Mouse (Mus musculus) Patski (cell line): Measurements from ENCODE around the gene Scarb1. TPM values are rescaled to one million over a fixed set of nuclear protein-coding genes. Genes with fewer than 3 reads are reported as not detected.

Experiments used
- ATAC-seq: fragments of 100-300 bp; one replicate; pipeline ENCODE4 v1.8.0; 2021
- CTCF ChIA-PET: fragments of 350-600 bp; sonication (Branson Sonifier 250); formaldehyde crosslinking; loops from one replicate; lab custom pipeline; 2022; ENCODE audit warnings: inconsistent platforms; lab: Charles Lee
- POLR2A ChIA-PET: fragments of 350-600 bp; sonication (Branson Sonifier 250); formaldehyde crosslinking; loops from one replicate; lab custom pipeline; 2022; ENCODE audit warnings: antibody characterized with exemption, inconsistent platforms; lab: Charles Lee
- DNase-seq: peaks from one replicate; pipeline ENCODE4 v3.0.0-alpha.2; 2011; ENCODE audit warnings: low read depth, low spot score
- H3K27me3 ChIP-seq: fragments of 371-371 bp; one replicate; pipeline ENCODE4 v1.5.1; 2021
- CTCF ChIP-seq: fragments of 100-300 bp; IDR thresholded peaks from one replicate; pipeline ENCODE4 v1.5.1; 2021
- in situ Hi-C: fragments of 300-500 bp; cut with MboI; formaldehyde crosslinking; loops from 3 replicates; pipeline ENCODE4 v1.11.1; 2018; ENCODE audit warnings: low pct_unique_long_range_greater_than_20kb, mixed read lengths
- polyA plus RNA-seq: library from polyadenylated mRNA; unstranded; gene quantifications from one replicate; pipeline ENCODE4 v1.2.3, GENCODE M21; 2021

Scarb1 gene
- polyA plus RNA-seq, 1 experiment from 2014 or later, result 59.7 TPM

- DNase-seq, result no peak
- no peaks in the 10 kb centered on the region for H3K27me3 ChIP-seq
- ChIA-PET POLR2A (no interaction called here), CTCF (interaction anchor here (1.0 to 2.2 kb wide), 3 partner anchors 9 to 33 kb away, joined by 3 to 5 read pairs (median 5); no protein-coding TSS in a partner anchor)
- no peak for TF ChIP-seq CTCF
- ATAC-seq, result no peak
- in situ Hi-C loops, result no loop called here
Observed at GRCm38 (mm10) chr5:125235398-125235797, 105.5 kb downstream of the Scarb1 start.

DNA sequence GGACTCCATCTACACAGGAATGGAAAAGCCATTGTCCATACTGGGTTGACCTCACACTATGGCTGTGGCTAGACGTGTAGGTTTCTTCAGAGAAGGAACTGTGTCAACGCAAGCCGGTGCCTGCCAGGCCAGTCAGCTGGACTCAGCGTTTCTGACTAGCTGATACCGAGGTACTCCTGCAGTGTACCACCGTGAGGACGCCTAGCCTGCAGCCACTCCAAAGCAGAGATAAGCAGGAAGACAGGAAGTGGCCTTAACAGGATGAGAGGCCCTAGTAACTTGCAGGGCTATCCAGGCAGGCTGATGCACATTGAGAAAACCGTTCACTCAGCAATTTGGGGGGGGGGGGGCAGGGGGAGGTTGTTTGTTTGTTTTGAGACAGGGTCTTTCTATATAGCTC is 106.5 kb downstream of the Scarb1 start:
- no peak for DNase-seq
- no peak for TF ChIP-seq CTCF
- no peaks in the 10 kb centered on the region for H3K27me3 ChIP-seq
- CTCF ChIA-PET, result interaction anchor here (1.0 to 2.2 kb wide), 3 partner anchors 8 to 152 kb away, joined by 3 to 5 read pairs (median 5); no protein-coding TSS in a partner anchor
- ATAC-seq, result no peak
- in situ Hi-C loops, result no loop called here
- POLR2A ChIA-PET, result no interaction called here

GRCm38 (mm10) chr5:125233478-125233877 is 107.4 kb downstream of the Scarb1 start:
- ATAC-seq (no peak), DNase-seq (no peak)
- POLR2A ChIA-PET, result no interaction called here
- no peaks in the 10 kb centered on the region for H3K27me3 ChIP-seq
- in situ Hi-C loops, result no loop called here
- TF ChIP-seq CTCF, result no peak
- CTCF ChIA-PET, result interaction anchor here (0.6 to 0.7 kb wide), 2 partner anchors 10 to 12 kb away, joined by 3 read pairs; no protein-coding TSS in a partner anchor

DNA sequence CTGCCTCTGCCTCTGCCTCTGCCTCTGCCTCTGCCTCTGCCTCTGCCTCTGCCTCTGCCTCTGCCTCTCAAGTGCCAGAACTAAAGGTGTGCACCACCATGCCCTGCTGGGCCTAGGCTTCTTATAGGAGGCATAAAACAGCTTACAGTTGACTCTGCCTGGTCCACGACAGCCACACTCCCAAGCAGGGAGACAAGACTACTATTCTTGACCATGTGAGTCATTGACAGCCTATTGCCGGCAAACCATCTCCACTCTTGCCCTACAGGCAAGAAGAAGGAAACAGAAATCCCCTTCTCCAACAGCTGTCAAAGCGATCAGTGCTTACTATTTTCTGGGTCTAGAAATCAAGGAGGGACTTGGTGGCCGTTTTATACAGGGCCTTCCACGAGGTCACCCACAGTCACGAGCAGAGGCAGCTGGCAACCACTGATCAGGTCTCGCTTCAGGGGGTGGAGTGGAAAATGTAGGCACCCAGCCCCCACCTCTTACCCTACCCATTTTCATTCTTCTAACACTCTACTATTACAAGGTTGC is 108.4 kb downstream of the Scarb1 start:
- in situ Hi-C loops, result no loop called here
- POLR2A ChIA-PET, result interaction anchor here (0.7 kb wide), 1 partner anchor 173 kb away, joined by 3 read pairs; no protein-coding TSS in a partner anchor
- no peak for TF ChIP-seq CTCF
- CTCF ChIA-PET, result no interaction called here
- DNase-seq (no peak), ATAC-seq (no peak)
- no peaks in the 10 kb centered on the region for H3K27me3 ChIP-seq

GRCm38 (mm10) chr5:125230463-125230862 is 110.4 kb downstream of the Scarb1 start:
- no peaks in the 10 kb centered on the region for H3K27me3 ChIP-seq
- ChIA-PET CTCF (no interaction called here), POLR2A (interaction anchor here (0.7 kb wide), 1 partner anchor 51 kb away, joined by 4 read pairs; the partner anchor contains the start of gene Ncor2)
- in situ Hi-C loops, result no loop called here
- TF ChIP-seq CTCF, result no peak
- ATAC-seq, result no peak
- DNase-seq, result no peak

GRCm38 (mm10) chr5:125229097-125229496 is 111.8 kb downstream of the Scarb1 start:
- no peak for TF ChIP-seq CTCF
- POLR2A ChIA-PET, result no interaction called here

GRCm38 (mm10) chr5:125227699-125228098 is 113.2 kb downstream of the Scarb1 start:
- no peaks in the 10 kb centered on the region for H3K27me3 ChIP-seq
- TF ChIP-seq CTCF, result no peak
- in situ Hi-C loops, result no loop called here
- ATAC-seq (no peak), DNase-seq (no peak)
- ChIA-PET CTCF (interaction anchor here (1.0 kb wide), 1 partner anchor 12 kb away, joined by 3 read pairs; no protein-coding TSS in a partner anchor), POLR2A (no interaction called here)

More at GRCm38 (mm10) chr5:125229097-125229496, 111.8 kb downstream of the Scarb1 start:
- DNase-seq (no peak), ATAC-seq (no peak)
- H3K27me3 ChIP-seq, result no peaks in the 10 kb centered on the region
- CTCF ChIA-PET, result no interaction called here
- in situ Hi-C loops, result no loop called here

Other genes with a start within 250 kb of the Scarb1 start
- 98.6 TPM for gene Ncor2, start 161.9 kb downstream of the Scarb1 start, polyA plus RNA-seq
- 4.1 TPM for gene Gm10382, start 48.2 kb upstream of the Scarb1 start, polyA plus RNA-seq
- gene Ubc, start 49.1 kb upstream of the Scarb1 start, polyA plus RNA-seq, result 1,637 TPM
- gene Dhx37, start 93.0 kb upstream of the Scarb1 start, polyA plus RNA-seq, result 42.0 TPM
- 83.7 TPM for gene Bri3bp, start 100.5 kb upstream of the Scarb1 start, polyA plus RNA-seq
- gene Aacs, start 134.7 kb upstream of the Scarb1 start, polyA plus RNA-seq, result 49.4 TPM
- not detected for gene Tmem132b, start 190.7 kb upstream of the Scarb1 start, polyA plus RNA-seq